Mouse (Mus musculus) midbrain, embryonic 16.5 days (tissue): ENCODE results near the gene Tpst1. TPM values are rescaled to one million over a fixed set of nuclear protein-coding genes. Genes with fewer than 3 reads are reported as not detected.
"Not testable (repeated sequence)": the region's sequence is repeated elsewhere in the genome, so short reads cannot be mapped to it uniquely, and the experiment has no call there.

Experiments
- ATAC-seq: fragments of 200-750 bp; cut with Nextera tagmentation; 2 replicates; pipeline ENCODE4 v1.8.0; 2017; ENCODE audit warnings: moderate TSS enrichment
- H3K27ac ChIP-seq: fragments of 300-500 bp; sonication (generic); 2 replicates; pipeline ENCODE4 v1.5.1; 2014; ENCODE audit warnings: mild to moderate bottlenecking, low read length, mixed read lengths
- H3K27me3 ChIP-seq: fragments of 300-500 bp; sonication (generic); 2 replicates; pipeline ENCODE4 v1.6.1; 2014; ENCODE audit warnings: low read depth, low read length, mixed read lengths; ENCODE audit not compliant: control insufficient read depth, insufficient read depth
- H3K36me3 ChIP-seq: fragments of 300-500 bp; sonication (generic); 2 replicates; pipeline ENCODE4 v1.6.1; 2014; ENCODE audit warnings: mild to moderate bottlenecking, low read length, moderate library complexity, mixed read lengths; ENCODE audit not compliant: control insufficient read depth, insufficient read depth
- H3K4me1 ChIP-seq: fragments of 300-500 bp; sonication (generic); 2 replicates; pipeline ENCODE4 v1.6.1; 2014; ENCODE audit warnings: mild to moderate bottlenecking, low read length, mixed read lengths; ENCODE audit not compliant: control insufficient read depth, insufficient read depth
- H3K4me2 ChIP-seq: fragments of 300-500 bp; sonication (generic); 2 replicates; pipeline ENCODE4 v1.6.1; 2014; ENCODE audit warnings: mild to moderate bottlenecking, low read length, mixed read lengths
- H3K4me3 ChIP-seq: fragments of 300-500 bp; sonication (generic); 2 replicates; pipeline ENCODE4 v1.5.1; 2014; ENCODE audit warnings: low read depth, mild to moderate bottlenecking, low read length, moderate library complexity, mixed read lengths
- H3K9ac ChIP-seq: fragments of 300-500 bp; sonication (generic); 2 replicates; pipeline ENCODE4 v1.6.1; 2014; ENCODE audit warnings: low read depth, low read length, mixed read lengths
- H3K9me3 ChIP-seq: fragments of 300-500 bp; sonication (generic); replicated peaks from 2 replicates; pipeline ENCODE4 v1.6.1; 2014; ENCODE audit warnings: mild to moderate bottlenecking, low read length, mixed read lengths; ENCODE audit not compliant: control insufficient read depth, poor library complexity, severe bottlenecking
- WGBS: fragments of 180-500 bp; shearing (Covaris S2); extraction: QIAGEN DNeasy Blood & Tissue Kit; methylation state at CpG from one replicate; pipeline ENCODE4 v1.1.7; 2014; 5-methylcytosine and 5-hydroxymethylcytosine counted together
- polyA plus RNA-seq: library from polyadenylated mRNA; unstranded; fragments of >200 nt; fragmentation: Nextera tagmentation; extraction: Ambion mirVana; gene quantifications from 2 replicates; pipeline ENCODE4 v1.2.1, GENCODE M21; 2015

Gene Tpst1
- 52.9 and 56.8 TPM in 2 replicates for polyA plus RNA-seq

GRCm38 (mm10) chr5:130073026-130073425, at the start of gene Tpst1:
Gene Tpst1, plus strand, starts transcription at chr5:130073326.
- WGBS: 92% methylated on average over 6 of the region's 6 CpGs

GRCm38 (mm10) chr5:130023767-130024539, 49.2 kb upstream of the Tpst1 start:
- H3K9ac ChIP-seq: peak overlapping the region; percentile 73
- peak overlapping the region; percentile 90 for H3K4me2 ChIP-seq
- H3K4me1 ChIP-seq: peaks cover 5% of the 10 kb centered on the region; the same call in 1 of the 2 replicates
- 0% methylated on average over 32 of the region's 32 CpGs for WGBS
- H3K27me3 ChIP-seq: peaks cover 3% of the 10 kb centered on the region; the same call in 1 of the 2 replicates
- H3K27ac ChIP-seq: peak overlapping the region; percentile 79
- H3K36me3 ChIP-seq: no peaks in the 10 kb centered on the region
- peak overlapping the region; percentile 59 for H3K4me3 ChIP-seq
- no peaks in the 10 kb centered on the region for H3K9me3 ChIP-seq
- peak; percentile 94 for ATAC-seq

More at GRCm38 (mm10) chr5:130073026-130073425, at the start of gene Tpst1:
- no peak within 1 kb of the TSS for H3K27ac ChIP-seq
- no peaks in the 10 kb centered on the region for H3K27me3 ChIP-seq
- no peak for ATAC-seq
- no peaks in the 10 kb centered on the region for H3K4me1 ChIP-seq
- H3K9me3 ChIP-seq: no peaks in the 10 kb centered on the region
- no peak within 1 kb of the TSS for H3K9ac ChIP-seq
- H3K4me3 ChIP-seq: no peak within 1 kb of the TSS
- H3K4me2 ChIP-seq: no peak within 1 kb of the TSS
- no peaks in the 10 kb centered on the region for H3K36me3 ChIP-seq

- WGBS: 76% methylated on average over 5 of the region's 5 CpGs
These were observed 46.0 kb upstream of the Tpst1 start for GRCm38 (mm10) chr5:130027134-130027533.

GRCm38 (mm10) chr5:130027696-130028095, 45.4 kb upstream of the Tpst1 start:
- Histone ChIP-seq H3K27me3 (peaks cover 3% of the 10 kb centered on the region; the same call in 1 of the 2 replicates), H3K27ac (no peak overlapping the region), H3K36me3 (no peaks in the 10 kb centered on the region), H3K9me3 (no peaks in the 10 kb centered on the region), H3K4me3 (no peak overlapping the region), H3K4me2 (no peak overlapping the region), H3K9ac (no peak overlapping the region), H3K4me1 (peaks cover 11% of the 10 kb centered on the region)
- ATAC-seq: no peak
- WGBS: 86% methylated on average over 7 of the region's 7 CpGs

More at GRCm38 (mm10) chr5:130027134-130027533, 46.0 kb upstream of the Tpst1 start:
- H3K27me3 ChIP-seq: peaks cover 3% of the 10 kb centered on the region; the same call in 1 of the 2 replicates
- peaks cover 11% of the 10 kb centered on the region for H3K4me1 ChIP-seq
- no peak overlapping the region for H3K4me3 ChIP-seq
- H3K9ac ChIP-seq: no peak overlapping the region
- no peaks in the 10 kb centered on the region for H3K36me3 ChIP-seq
- H3K9me3 ChIP-seq: no peaks in the 10 kb centered on the region
- no peak for ATAC-seq
- H3K27ac ChIP-seq: no peak overlapping the region
- no peak overlapping the region for H3K4me2 ChIP-seq

GRCm38 (mm10) chr5:130029142-130029897, 43.8 kb upstream of the Tpst1 start, which contains the start of the genes Asl and Crcp:
Gene Asl, minus strand, starts transcription at chr5:130029247.
Gene Crcp, plus strand, starts transcription at chr5:130029290.
- Histone ChIP-seq H3K4me3 (peak within 1 kb of the TSS; percentile 65), H3K4me2 (peak within 1 kb of the TSS; percentile 75), H3K27ac (peak within 1 kb of the TSS; percentile 93), H3K27me3 (peaks cover 3% of the 10 kb centered on the region; the same call in 1 of the 2 replicates), H3K4me1 (peaks cover 7% of the 10 kb centered on the region), H3K9me3 (no peaks in the 10 kb centered on the region), H3K36me3 (no peaks in the 10 kb centered on the region), H3K9ac (peak within 1 kb of the TSS; percentile 72)
- 2% methylated on average over 51 of the region's 51 CpGs for WGBS
- ATAC-seq: peak; percentile 88

- Histone ChIP-seq H3K9ac (no peak overlapping the region), H3K4me3 (no peak overlapping the region), H3K4me1 (peaks cover 7% of the 10 kb centered on the region; the same call in 1 of the 2 replicates), H3K27me3 (peaks cover 3% of the 10 kb centered on the region; the same call in 1 of the 2 replicates), H3K36me3 (no peaks in the 10 kb centered on the region), H3K9me3 (no peaks in the 10 kb centered on the region), H3K27ac (no peak overlapping the region), H3K4me2 (no peak overlapping the region)
- 95% methylated on average over 19 of the region's 19 CpGs for WGBS
- ATAC-seq: no peak
These were observed 41.4 kb upstream of the Tpst1 start for GRCm38 (mm10) chr5:130031410-130032390.

GRCm38 (mm10) chr5:130033869-130034268, 39.3 kb upstream of the Tpst1 start:
- Histone ChIP-seq H3K4me3 (no peak overlapping the region), H3K9ac (no peak overlapping the region), H3K9me3 (no peaks in the 10 kb centered on the region), H3K4me1 (peaks cover 7% of the 10 kb centered on the region; the same call in 1 of the 2 replicates), H3K27ac (no peak overlapping the region), H3K4me2 (no peak overlapping the region), H3K27me3 (no peaks in the 10 kb centered on the region), H3K36me3 (peaks cover 7% of the 10 kb centered on the region)
- no peak for ATAC-seq
- 83% methylated on average over 2 of the region's 2 CpGs for WGBS

- WGBS: 50% methylated on average over 2 of the region's 2 CpGs
- ATAC-seq: not testable (repeated sequence)
These were observed 36.8 kb upstream of the Tpst1 start for GRCm38 (mm10) chr5:130036300-130036699.

More at GRCm38 (mm10) chr5:130036300-130036699, 36.8 kb upstream of the Tpst1 start:
- not testable (repeated sequence) for H3K4me2 ChIP-seq, H3K27me3 ChIP-seq, H3K4me3 ChIP-seq, H3K9ac ChIP-seq, H3K27ac ChIP-seq, H3K4me1 ChIP-seq, H3K9me3 ChIP-seq
- H3K36me3 ChIP-seq: peaks cover 16% of the 10 kb centered on the region
